Mouse (Mus musculus) erythroblast, embryonic 14.5 days (primary cell): ENCODE results near the gene Xxylt1. TPM values are rescaled to one million over a fixed set of nuclear protein-coding genes. Genes with fewer than 3 reads are reported as not detected.

Source experiments
- H3K27me3 ChIP-seq: 2 replicates; pipeline ENCODE4 v1.6.1; 2012; ENCODE audit warnings: inconsistent platforms; ENCODE audit not compliant: control insufficient read depth
- H3K36me3 ChIP-seq: 2 replicates; pipeline ENCODE4 v1.6.1; 2012; ENCODE audit warnings: mild to moderate bottlenecking, inconsistent platforms; ENCODE audit not compliant: control insufficient read depth
- H3K4me1 ChIP-seq: 2 replicates; pipeline ENCODE4 v1.6.1; 2012; ENCODE audit warnings: inconsistent platforms; ENCODE audit not compliant: control insufficient read depth
- H3K4me3 ChIP-seq: replicated peaks from 2 replicates; pipeline ENCODE3; 2012; ENCODE audit warnings: moderate library complexity, mild to moderate bottlenecking, inconsistent platforms
- H3K9me3 ChIP-seq: 2 replicates; pipeline ENCODE4 v1.6.1; 2012; ENCODE audit warnings: low read length, inconsistent platforms, mixed read lengths; ENCODE audit not compliant: control insufficient read depth
- GATA1 ChIP-seq: IDR thresholded peaks from 2 replicates; pipeline ENCODE4 v1.6.1; 2012; ENCODE audit warnings: low read length, inconsistent platforms, mixed read lengths
- TAL1 ChIP-seq: IDR thresholded peaks from 3 replicates; pipeline ENCODE4 v1.6.1; 2012; ENCODE audit warnings: low read length, inconsistent platforms, mixed read lengths
- polyA plus RNA-seq: library from polyadenylated mRNA; stranded (reverse); fragments of >175 nt; gene quantifications from 2 replicates; pipeline ENCODE4 v1.2.3, GENCODE M21; 2012

Xxylt1 gene
- polyA plus RNA-seq, 1 experiment, result 0.04 TPM

DNA sequence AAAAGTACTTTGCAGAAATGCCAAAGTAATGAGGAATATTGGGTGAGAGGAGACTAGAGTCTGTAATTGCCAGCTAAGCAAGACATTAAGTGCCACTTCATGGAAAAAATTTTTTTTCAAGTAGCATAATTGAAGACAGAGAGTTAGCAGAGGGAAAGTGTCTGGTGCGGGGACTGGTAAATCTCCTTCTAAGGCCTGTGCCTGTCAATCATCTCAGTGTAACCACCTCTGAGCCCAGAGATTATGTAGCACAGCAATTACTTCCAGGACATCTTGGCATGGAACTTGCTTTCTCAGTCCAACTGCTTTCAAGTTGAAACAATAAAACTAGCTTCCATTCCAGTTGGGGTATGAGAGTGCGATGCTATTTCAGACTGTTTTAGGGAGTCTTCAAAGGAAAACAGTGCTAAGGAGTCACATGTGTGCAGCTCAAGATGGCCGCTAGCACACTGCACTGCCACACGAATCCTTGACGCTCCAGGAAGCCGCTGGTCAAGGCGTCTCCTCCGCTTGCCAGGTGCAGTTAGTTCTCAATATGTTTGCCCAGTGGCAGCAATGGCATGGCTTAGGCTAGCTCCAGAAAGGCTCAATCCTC, 45.5 kb downstream of the Xxylt1 start:
- Histone ChIP-seq H3K4me3 (no peak overlapping the region), H3K4me1 (no peaks in the 10 kb centered on the region), H3K36me3 (no peaks in the 10 kb centered on the region), H3K9me3 (no peaks in the 10 kb centered on the region), H3K27me3 (no peaks in the 10 kb centered on the region)
- no peak for TF ChIP-seq TAL1
- no peak for TF ChIP-seq GATA1

DNA sequence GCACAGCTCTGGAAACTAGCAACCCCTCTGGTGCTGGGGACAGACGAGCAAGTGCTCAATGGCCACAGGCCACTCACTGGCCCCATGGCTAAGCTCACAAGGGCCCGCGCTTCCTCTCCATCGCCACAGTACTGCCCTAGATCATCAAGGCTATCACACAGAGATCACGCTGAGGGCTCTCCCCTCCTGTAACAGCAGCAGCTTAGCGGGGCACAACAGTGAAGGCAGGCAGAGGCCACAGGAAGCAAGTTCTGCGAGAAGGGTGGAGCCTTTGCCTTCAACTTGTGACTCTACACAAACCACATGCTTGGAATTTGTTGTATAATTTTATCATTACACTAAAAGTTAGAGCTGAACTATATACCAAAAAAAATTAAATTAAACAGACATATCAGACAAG, 46.0 kb downstream of the Xxylt1 start:
- H3K4me3 ChIP-seq, result no peak overlapping the region
- no peaks in the 10 kb centered on the region for H3K36me3 ChIP-seq
- TF ChIP-seq GATA1, result no peak
- no peak for TF ChIP-seq TAL1

DNA sequence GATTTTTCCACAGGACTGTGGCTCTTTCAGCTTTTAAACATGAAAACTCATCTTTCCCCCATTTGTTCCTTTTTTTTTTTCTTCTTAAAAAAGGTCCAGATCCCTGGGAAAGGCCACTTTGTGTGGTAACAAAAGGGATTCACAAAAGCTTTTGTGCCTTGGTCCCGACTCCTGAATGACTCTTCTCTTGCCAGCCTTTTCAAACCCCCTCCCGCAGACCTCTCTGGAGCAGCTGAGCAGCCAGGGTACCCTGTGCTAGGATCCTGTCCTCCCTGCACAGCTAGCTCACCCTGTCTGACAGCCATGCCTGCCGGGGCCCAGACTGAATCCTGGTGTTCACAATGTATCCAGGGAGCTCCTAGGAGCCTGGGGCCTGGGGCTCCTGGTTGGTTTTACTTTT, 47.2 kb downstream of the Xxylt1 start:
- H3K27me3 ChIP-seq, result no peaks in the 10 kb centered on the region

More for the DNA sequence above, 46.0 kb downstream of the Xxylt1 start:
- Histone ChIP-seq H3K4me1 (no peaks in the 10 kb centered on the region), H3K27me3 (no peaks in the 10 kb centered on the region), H3K9me3 (no peaks in the 10 kb centered on the region)

DNA sequence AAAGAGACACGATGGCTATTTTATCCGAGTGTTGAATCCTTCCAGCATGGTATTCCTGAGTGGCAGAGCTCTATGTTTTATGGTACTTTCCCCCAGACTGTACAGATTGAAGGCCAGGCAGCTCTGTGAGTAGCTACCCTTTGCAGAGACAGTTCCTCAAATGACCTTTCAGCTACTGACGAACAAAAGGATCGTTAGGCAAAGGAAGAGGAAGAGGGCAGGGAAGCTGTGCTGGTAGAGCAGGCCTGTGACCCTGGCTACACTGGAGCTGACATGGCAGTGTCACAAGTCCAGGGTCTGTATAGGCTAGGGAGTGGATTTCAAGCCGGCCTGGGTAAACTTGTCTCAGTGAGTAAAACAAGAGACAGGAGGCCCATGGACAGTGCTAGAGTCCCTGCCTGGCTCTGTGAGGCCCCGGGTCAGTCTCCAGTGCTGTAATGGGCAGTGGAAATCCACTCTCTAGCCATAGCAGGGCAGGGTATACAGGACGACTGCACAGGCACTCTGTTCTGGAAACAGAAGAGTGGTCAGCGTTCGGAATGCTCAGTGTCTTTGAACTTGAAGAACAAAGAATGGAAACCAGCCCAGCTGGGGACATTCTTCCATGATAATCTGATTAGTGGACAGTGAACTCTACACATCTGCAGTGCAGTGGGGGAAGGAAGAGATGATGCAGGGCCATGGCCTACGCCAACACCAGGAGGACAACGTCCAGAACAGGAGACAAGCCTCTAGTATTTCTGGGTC, 51.3 kb downstream of the Xxylt1 start:
- Histone ChIP-seq H3K27me3 (no peaks in the 10 kb centered on the region), H3K4me3 (no peak overlapping the region), H3K4me1 (peaks cover 2% of the 10 kb centered on the region; the same call in 1 of the 2 replicates), H3K9me3 (peaks cover 2% of the 10 kb centered on the region; the same call in 1 of the 2 replicates), H3K36me3 (no peaks in the 10 kb centered on the region; the same call in 1 of the 2 replicates)
- no peak for TF ChIP-seq GATA1
- TF ChIP-seq TAL1, result no peak

More for the DNA sequence above, 47.2 kb downstream of the Xxylt1 start:
- TF ChIP-seq TAL1, result no peak
- no peak for TF ChIP-seq GATA1
- Histone ChIP-seq H3K9me3 (no peaks in the 10 kb centered on the region), H3K4me1 (no peaks in the 10 kb centered on the region), H3K4me3 (no peak overlapping the region), H3K36me3 (no peaks in the 10 kb centered on the region)

DNA sequence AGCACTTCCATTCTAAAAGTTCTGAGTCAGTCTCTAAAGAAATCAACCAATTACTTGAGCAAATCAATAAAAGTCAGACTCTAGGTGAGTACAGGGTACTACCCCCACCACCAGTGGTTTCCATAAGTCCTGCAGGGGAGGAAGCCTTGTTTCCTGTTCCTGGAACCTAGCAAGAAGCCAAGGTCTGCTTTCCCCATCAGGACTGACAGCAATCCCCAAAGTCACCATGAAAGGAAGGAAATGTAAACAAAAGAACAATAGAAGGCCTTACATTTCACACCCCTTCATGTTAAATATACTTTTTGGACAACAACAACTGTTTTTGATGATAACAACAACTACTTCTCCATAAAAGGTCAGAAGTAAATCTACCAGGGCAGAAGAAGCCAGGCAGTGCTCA, 53.6 kb downstream of the Xxylt1 start:
- H3K36me3 ChIP-seq, result no peaks in the 10 kb centered on the region; the same call in 1 of the 2 replicates
- H3K9me3 ChIP-seq, result peaks cover 2% of the 10 kb centered on the region; the same call in 1 of the 2 replicates
- TF ChIP-seq TAL1 (no peak), GATA1 (no peak)
- H3K4me1 ChIP-seq, result peaks cover 2% of the 10 kb centered on the region; the same call in 1 of the 2 replicates
- H3K4me3 ChIP-seq, result no peak overlapping the region
- no peaks in the 10 kb centered on the region for H3K27me3 ChIP-seq

DNA sequence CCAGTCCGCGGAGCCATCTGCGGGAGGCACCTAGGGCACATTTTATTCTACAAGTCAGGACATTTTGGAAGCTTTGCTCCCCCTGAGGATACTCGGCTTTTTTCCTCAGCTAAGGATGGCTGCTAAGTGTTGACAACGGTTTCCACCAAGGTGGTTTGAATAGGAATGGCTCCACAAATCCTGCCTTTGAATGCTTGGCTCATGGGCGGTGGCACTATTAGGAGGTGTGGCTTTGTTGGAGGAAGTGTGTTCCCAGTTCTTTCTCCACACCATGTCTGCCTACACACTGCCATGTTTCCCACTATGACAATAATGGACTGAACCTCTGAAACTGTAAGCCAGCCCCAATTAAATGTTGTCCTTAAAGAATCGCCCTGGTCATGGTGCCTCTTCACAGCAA, 55.7 kb downstream of the Xxylt1 start:
- no peaks in the 10 kb centered on the region; the same call in 1 of the 2 replicates for H3K36me3 ChIP-seq
- peaks cover 2% of the 10 kb centered on the region; the same call in 1 of the 2 replicates for H3K4me1 ChIP-seq
- TF ChIP-seq GATA1 (no peak), TAL1 (no peak)
- no peak overlapping the region for H3K4me3 ChIP-seq
- peaks cover 2% of the 10 kb centered on the region; the same call in 1 of the 2 replicates for H3K9me3 ChIP-seq
- no peaks in the 10 kb centered on the region for H3K27me3 ChIP-seq

DNA sequence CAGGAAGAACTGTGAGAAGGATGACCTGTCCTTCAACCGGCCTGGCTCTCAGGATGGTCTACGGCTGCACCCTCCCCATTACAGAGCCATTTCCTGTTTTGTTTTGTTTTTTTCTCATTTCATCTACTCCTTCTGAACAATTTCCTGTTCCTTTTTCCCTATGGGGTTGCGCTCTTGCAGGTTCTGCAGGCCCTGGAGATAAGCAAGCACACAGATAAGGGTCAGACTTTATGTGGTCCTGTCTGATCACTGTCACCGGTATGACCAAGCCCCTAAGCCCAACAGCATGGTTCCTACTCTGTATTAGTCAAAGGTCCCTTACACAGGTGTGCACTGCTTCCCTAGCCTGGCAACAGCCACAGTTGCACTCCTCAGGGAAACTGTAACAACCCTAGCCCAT, 56.2 kb downstream of the Xxylt1 start:
- no peaks in the 10 kb centered on the region; the same call in 1 of the 2 replicates for H3K36me3 ChIP-seq
- no peaks in the 10 kb centered on the region for H3K27me3 ChIP-seq
- TF ChIP-seq TAL1, result no peak
- TF ChIP-seq GATA1, result no peak
- H3K4me1 ChIP-seq, result peaks cover 2% of the 10 kb centered on the region; the same call in 1 of the 2 replicates
- no peak overlapping the region for H3K4me3 ChIP-seq
- peaks cover 2% of the 10 kb centered on the region; the same call in 1 of the 2 replicates for H3K9me3 ChIP-seq

DNA sequence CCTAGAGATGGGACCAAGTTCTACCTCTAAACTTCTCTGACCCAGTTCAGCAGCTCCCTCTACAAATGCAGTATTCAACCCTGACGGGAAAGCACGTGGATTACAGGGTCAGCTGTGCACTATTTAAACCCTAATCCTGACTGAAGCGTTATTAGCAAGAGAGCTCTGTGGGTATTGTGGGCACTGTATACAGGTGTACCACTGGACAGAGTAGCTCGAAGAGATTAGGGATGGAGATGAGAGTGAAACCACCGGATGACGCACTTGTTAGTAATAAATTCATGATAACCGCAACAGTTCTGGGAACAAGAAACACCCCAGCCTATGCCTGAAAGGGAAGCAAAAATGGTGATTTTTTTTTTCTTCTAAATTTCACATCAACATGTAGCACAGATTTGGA, 57.0 kb downstream of the Xxylt1 start:
- Histone ChIP-seq H3K4me1 (peaks cover 2% of the 10 kb centered on the region; the same call in 1 of the 2 replicates), H3K9me3 (peaks cover 2% of the 10 kb centered on the region; the same call in 1 of the 2 replicates), H3K36me3 (no peaks in the 10 kb centered on the region; the same call in 1 of the 2 replicates), H3K27me3 (no peaks in the 10 kb centered on the region), H3K4me3 (no peak overlapping the region)
- TF ChIP-seq TAL1 (no peak), GATA1 (no peak)

DNA sequence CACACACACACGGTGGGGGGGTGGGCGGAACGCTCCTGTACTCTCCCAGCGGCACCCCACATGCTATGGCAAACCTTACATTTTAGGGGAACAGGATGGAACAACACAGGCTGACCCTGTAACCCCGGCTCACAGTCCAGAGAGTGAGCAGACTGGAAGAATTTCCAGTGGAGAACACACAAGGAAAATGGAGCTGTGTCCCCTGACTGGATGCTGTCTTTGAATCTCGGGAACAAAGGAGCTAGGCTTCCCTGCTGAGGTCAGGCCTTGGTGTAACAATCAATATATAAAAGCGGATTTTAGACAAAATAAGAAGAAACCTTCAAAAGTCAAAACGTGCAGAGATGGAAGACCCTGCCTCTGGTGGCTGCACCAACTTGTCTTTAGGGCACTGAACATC, 57.4 kb downstream of the Xxylt1 start:
- Histone ChIP-seq H3K9me3 (peaks cover 2% of the 10 kb centered on the region; the same call in 1 of the 2 replicates), H3K36me3 (no peaks in the 10 kb centered on the region; the same call in 1 of the 2 replicates), H3K27me3 (no peaks in the 10 kb centered on the region), H3K4me3 (no peak overlapping the region), H3K4me1 (peaks cover 2% of the 10 kb centered on the region; the same call in 1 of the 2 replicates)
- TF ChIP-seq TAL1 (no peak), GATA1 (no peak)
